Mouse (Mus musculus): ENCODE results near the gene Shank2. TPM values are rescaled to one million over a fixed set of nuclear protein-coding genes. Genes with fewer than 3 reads are reported as not detected.
A peak's percentile ranks its signal among the peaks of the same experiment; 100 is the strongest.

The Shank2 gene
- polyA plus RNA-seq, 1 experiment from 2014 or later: 0.27 TPM

DNA sequence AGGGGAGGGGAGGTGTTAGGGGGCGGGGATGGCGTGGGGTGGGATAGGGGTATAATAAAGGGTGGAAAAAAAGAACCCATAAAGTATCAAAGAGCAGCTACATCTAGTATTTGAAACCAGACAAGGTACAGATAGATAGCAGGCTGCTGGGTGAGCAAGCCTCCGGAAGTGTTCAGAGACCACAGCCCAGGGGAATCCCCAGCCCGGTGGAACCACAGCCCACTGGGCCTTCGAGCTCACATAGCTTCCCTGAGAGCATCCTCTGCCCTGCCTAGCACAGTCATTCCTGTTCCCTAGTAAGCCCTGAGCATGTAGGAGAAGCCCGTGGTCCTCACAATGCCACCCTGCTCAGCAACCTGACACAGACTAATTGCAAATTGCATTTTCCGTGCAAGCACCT, 443.1 kb downstream of the Shank2 start:
- Histone ChIP-seq H3K4me1 (replicated peaks) (no peaks in the 10 kb centered on the region), H3K4me3 (no peak overlapping the region), H3K9me3 (replicated peaks) (no peaks in the 10 kb centered on the region), H3K9ac (no peak overlapping the region), H3K27me3 (replicated peaks) (no peaks in the 10 kb centered on the region), H3K36me3 (peaks cover 99% of the 10 kb centered on the region), H3K27ac (ENCODE audit: poor library complexity, severe bottlenecking) (no peak overlapping the region), H3K4me2 (no peak overlapping the region)
- 92% methylated on average over 7 of the region's 7 CpGs for WGBS
- no peak for ATAC-seq (ENCODE audit: insufficient number of reproducible peaks, low FRiP score)

DNA sequence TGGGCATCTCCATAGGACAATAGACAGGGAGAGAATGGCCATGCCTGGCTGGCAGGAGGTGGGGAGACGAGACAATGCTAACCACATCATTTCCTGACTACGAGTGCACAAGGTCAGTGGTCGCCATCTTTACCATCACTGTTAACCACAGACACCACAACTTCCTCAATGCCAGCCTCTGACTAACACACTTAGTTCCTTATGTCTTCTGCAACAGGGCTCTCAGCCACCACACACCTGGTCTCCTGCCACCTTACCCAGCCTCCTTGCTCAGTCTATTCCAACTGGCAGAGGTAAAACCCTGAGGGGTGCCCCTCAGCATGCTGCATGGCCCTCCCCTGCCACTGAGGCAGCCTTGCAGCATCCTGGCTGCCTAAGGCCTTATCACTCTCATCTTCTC, 445.4 kb downstream of the Shank2 start:
- no peak overlapping the region for H3K4me3 ChIP-seq
- no peaks in the 10 kb centered on the region for H3K27me3 ChIP-seq (replicated peaks)
- no peaks in the 10 kb centered on the region for H3K4me1 ChIP-seq (replicated peaks)
- H3K9me3 ChIP-seq (replicated peaks): no peaks in the 10 kb centered on the region
- no peak overlapping the region for H3K4me2 ChIP-seq
- no peak overlapping the region for H3K9ac ChIP-seq
- ATAC-seq (ENCODE audit: insufficient number of reproducible peaks, low FRiP score): no peak
- no peak overlapping the region for H3K27ac ChIP-seq (ENCODE audit: poor library complexity, severe bottlenecking)
- WGBS: 86% methylated on average over 3 of the region's 3 CpGs
- peaks cover 99% of the 10 kb centered on the region for H3K36me3 ChIP-seq

GRCm38 (mm10) chr7:144448186-144448585, 446.5 kb downstream of the Shank2 start:
- Histone ChIP-seq H3K4me2 (no peak overlapping the region), H3K9me3 (replicated peaks) (no peaks in the 10 kb centered on the region), H3K27ac (ENCODE audit: poor library complexity, severe bottlenecking) (no peak overlapping the region), H3K4me1 (replicated peaks) (no peaks in the 10 kb centered on the region), H3K36me3 (peaks cover 99% of the 10 kb centered on the region), H3K27me3 (replicated peaks) (no peaks in the 10 kb centered on the region), H3K4me3 (no peak overlapping the region), H3K9ac (no peak overlapping the region)
- no peak for ATAC-seq (ENCODE audit: insufficient number of reproducible peaks, low FRiP score)
- 90% methylated on average over 1 of the region's 1 CpGs for WGBS

DNA sequence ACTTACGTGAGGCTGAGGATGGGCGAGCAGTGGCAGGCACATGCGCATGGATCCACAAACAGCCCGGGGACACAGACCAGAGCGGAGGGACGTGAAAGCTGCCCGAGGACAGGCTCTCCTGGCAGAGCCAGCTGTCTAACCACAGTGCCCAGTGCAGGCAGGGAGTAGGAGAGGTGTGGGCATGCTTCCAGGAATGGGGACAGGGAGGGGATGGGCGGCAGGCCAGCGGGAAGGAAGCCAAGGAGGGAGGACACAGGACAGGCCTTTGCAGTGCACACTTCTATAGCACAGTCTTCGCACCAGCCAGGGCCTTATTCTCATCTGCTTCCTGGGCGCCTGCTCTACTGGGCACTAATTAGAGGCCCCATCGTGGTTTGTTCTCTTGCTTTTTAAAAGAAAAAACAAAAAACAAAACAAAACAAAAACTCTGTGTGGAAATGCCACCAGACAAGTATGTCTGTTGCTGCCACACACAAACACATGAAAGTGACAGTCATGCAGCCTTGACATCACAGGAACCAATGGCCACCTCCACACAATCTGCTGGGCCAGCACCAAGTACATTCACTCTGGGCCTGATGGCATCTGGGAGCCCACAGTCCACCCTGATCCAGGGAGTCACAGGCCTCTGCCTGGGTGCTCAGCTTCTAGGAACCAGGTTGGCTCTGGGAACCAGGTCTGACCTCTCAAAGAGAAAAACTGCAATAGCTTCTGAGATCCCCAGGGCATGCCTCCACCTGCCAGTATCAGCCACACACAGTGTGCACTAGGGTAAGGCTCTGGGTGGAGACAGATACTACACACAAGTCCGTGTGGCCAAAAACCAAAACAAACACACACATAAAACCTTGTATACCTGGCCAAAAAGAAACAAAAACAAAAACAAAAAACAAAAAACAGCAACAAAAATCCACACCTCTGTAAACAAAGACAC, 448.2 kb downstream of the Shank2 start:
- Histone ChIP-seq H3K27ac (ENCODE audit: poor library complexity, severe bottlenecking) (no peak overlapping the region), H3K9ac (no peak overlapping the region)
- WGBS: 87% methylated on average over 13 of the region's 13 CpGs

GRCm38 (mm10) chr7:144450661-144451060, 448.9 kb downstream of the Shank2 start:
- no peak overlapping the region for H3K27ac ChIP-seq (ENCODE audit: poor library complexity, severe bottlenecking)
- no peaks in the 10 kb centered on the region for H3K4me1 ChIP-seq (replicated peaks)
- no peak for ATAC-seq (ENCODE audit: insufficient number of reproducible peaks, low FRiP score)
- no peak overlapping the region for H3K4me3 ChIP-seq
- 86% methylated on average over 9 of the region's 9 CpGs for WGBS
- no peaks in the 10 kb centered on the region for H3K27me3 ChIP-seq (replicated peaks)
- H3K36me3 ChIP-seq: peaks cover 100% of the 10 kb centered on the region
- no peak overlapping the region for H3K4me2 ChIP-seq
- no peaks in the 10 kb centered on the region for H3K9me3 ChIP-seq (replicated peaks)
- H3K9ac ChIP-seq: no peak overlapping the region

More for the DNA sequence above, 448.2 kb downstream of the Shank2 start:
- H3K36me3 ChIP-seq: peaks cover 100% of the 10 kb centered on the region
- H3K4me3 ChIP-seq: no peak overlapping the region
- no peaks in the 10 kb centered on the region for H3K4me1 ChIP-seq (replicated peaks)
- H3K27me3 ChIP-seq (replicated peaks): no peaks in the 10 kb centered on the region
- H3K9me3 ChIP-seq (replicated peaks): no peaks in the 10 kb centered on the region
- H3K4me2 ChIP-seq: no peak overlapping the region
- peak; percentile 43; the same call in 1 of the 2 replicates for ATAC-seq (ENCODE audit: insufficient number of reproducible peaks, low FRiP score)

- Histone ChIP-seq H3K4me3 (no peak overlapping the region), H3K27me3 (replicated peaks) (no peaks in the 10 kb centered on the region), H3K27ac (ENCODE audit: poor library complexity, severe bottlenecking) (no peak overlapping the region), H3K4me1 (replicated peaks) (no peaks in the 10 kb centered on the region), H3K4me2 (no peak overlapping the region), H3K9ac (no peak overlapping the region), H3K9me3 (replicated peaks) (no peaks in the 10 kb centered on the region), H3K36me3 (peaks cover 100% of the 10 kb centered on the region)
- no peak for ATAC-seq (ENCODE audit: insufficient number of reproducible peaks, low FRiP score)
- 87% methylated on average over 1 of the region's 1 CpGs for WGBS
These were observed 457.2 kb downstream of the Shank2 start for GRCm38 (mm10) chr7:144458881-144459280.

GRCm38 (mm10) chr7:144461246-144461902, 459.6 kb downstream of the Shank2 start:
- Histone ChIP-seq H3K9ac (no peak overlapping the region), H3K9me3 (replicated peaks) (no peaks in the 10 kb centered on the region), H3K4me3 (no peak overlapping the region), H3K36me3 (peaks cover 96% of the 10 kb centered on the region), H3K4me2 (no peak overlapping the region), H3K4me1 (replicated peaks) (no peaks in the 10 kb centered on the region), H3K27me3 (replicated peaks) (no peaks in the 10 kb centered on the region), H3K27ac (ENCODE audit: poor library complexity, severe bottlenecking) (no peak overlapping the region)
- ATAC-seq (ENCODE audit: insufficient number of reproducible peaks, low FRiP score): no peak
- 88% methylated on average over 6 of the region's 6 CpGs for WGBS

DNA sequence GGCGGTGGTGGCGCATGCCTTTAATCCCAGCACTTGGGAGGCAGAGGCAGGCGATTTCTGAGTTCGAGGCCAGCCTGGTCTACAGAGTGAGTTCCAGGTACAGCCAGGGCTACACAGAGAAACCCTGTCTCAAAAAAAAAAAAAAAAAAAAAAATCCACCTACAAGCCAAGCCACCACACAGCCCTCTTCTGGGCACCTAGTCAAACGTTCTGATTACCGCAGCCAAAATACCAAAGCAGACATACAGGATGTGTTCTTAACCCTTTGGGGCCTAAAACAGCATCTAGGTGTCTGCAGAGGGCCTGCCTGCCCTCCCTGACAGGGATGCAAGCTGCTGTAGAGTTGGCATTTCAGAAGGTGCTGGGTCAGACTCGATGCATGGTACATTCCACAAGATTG, 460.8 kb downstream of the Shank2 start:
- peaks cover 84% of the 10 kb centered on the region for H3K36me3 ChIP-seq
- WGBS: 76% methylated on average over 7 of the region's 7 CpGs
- no peak for ATAC-seq (ENCODE audit: insufficient number of reproducible peaks, low FRiP score)

GRCm38 (mm10) chr7:144468741-144469140, 467.0 kb downstream of the Shank2 start:
- peaks cover 38% of the 10 kb centered on the region for H3K4me1 ChIP-seq (replicated peaks)
- H3K9ac ChIP-seq: peak overlapping the region; percentile 98
- no peaks in the 10 kb centered on the region for H3K27me3 ChIP-seq (replicated peaks)
- H3K4me3 ChIP-seq: peak overlapping the region; percentile 98
- peak overlapping the region; percentile 96 for H3K4me2 ChIP-seq
- no peak for ATAC-seq (ENCODE audit: insufficient number of reproducible peaks, low FRiP score)
- peak overlapping the region; percentile 87; the same call in 1 of the 2 replicates for H3K27ac ChIP-seq (ENCODE audit: poor library complexity, severe bottlenecking)
- WGBS: 90% methylated on average over 5 of the region's 5 CpGs
- no peaks in the 10 kb centered on the region for H3K9me3 ChIP-seq (replicated peaks)
- H3K36me3 ChIP-seq: peaks cover 22% of the 10 kb centered on the region

More for the DNA sequence above, 460.8 kb downstream of the Shank2 start:
- no peaks in the 10 kb centered on the region for H3K27me3 ChIP-seq (replicated peaks)
- H3K9me3 ChIP-seq (replicated peaks): no peaks in the 10 kb centered on the region
- no peak overlapping the region for H3K4me3 ChIP-seq
- peaks cover 4% of the 10 kb centered on the region; the same call in 1 of the 2 replicates for H3K4me1 ChIP-seq (replicated peaks)
- no peak overlapping the region for H3K9ac ChIP-seq
- no peak overlapping the region for H3K4me2 ChIP-seq
- no peak overlapping the region for H3K27ac ChIP-seq (ENCODE audit: poor library complexity, severe bottlenecking)

DNA sequence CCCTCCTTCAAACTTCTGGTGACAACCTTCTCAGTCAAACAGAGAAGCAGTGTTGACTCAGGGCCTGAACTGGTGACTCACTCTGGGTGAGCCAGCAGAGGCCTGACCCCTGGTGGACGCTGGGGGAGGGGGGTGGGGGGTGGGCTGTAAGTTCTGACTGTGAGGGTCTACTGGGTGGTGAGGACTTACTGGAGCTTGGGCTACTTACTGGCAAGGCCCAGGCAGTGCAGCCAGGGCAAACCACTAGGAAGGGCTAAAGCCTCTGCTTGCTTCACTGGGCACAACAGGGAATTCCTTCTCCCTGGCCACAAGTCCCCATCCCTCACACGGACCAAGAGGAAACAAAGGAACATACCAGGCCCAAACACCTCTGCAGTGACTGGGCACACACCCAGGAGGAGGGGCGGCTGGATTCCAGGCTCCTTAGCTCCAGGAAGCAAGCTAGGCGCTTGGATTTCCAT, 467.5 kb downstream of the Shank2 start:
- 12% methylated on average over 4 of the region's 4 CpGs for WGBS
- Histone ChIP-seq H3K36me3 (peaks cover 17% of the 10 kb centered on the region), H3K4me3 (peak overlapping the region; percentile 98), H3K4me2 (peak overlapping the region; percentile 96), H3K27me3 (replicated peaks) (no peaks in the 10 kb centered on the region), H3K9ac (peak overlapping the region; percentile 98), H3K9me3 (replicated peaks) (no peaks in the 10 kb centered on the region), H3K27ac (ENCODE audit: poor library complexity, severe bottlenecking) (peak overlapping the region; percentile 87), H3K4me1 (replicated peaks) (peaks cover 42% of the 10 kb centered on the region)
- ATAC-seq (ENCODE audit: insufficient number of reproducible peaks, low FRiP score): peak; percentile 43

DNA sequence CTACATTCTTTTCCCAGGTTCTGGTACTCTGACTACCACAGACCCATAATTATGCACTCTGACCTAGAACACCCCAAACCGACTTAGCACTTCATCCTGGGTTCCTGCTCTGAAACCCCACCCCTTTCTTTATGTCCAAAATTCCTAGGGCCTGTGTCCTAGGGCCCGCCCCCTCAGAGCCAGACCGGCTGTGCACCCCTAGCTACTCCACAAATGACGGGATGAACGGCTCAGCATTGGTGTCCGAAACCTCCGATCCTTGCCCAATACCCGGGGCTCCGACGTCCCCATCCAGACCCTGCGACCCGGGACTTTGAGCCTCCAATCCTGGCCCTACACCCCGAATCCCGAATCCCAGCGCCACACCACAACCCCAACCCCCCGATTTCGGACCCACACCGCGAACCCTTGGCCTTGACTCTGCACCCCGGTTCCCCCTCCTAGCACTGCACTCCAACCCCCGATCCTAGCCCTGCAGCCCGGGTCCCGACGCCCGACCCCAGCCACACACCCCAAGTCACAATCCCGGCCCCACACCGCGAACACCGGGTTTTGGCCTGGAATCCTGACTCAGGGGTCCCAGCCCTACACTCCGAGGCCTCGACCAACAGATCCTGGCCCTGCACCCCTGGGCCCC, 468.3 kb downstream of the Shank2 start:
- peaks cover 9% of the 10 kb centered on the region for H3K36me3 ChIP-seq
- H3K27me3 ChIP-seq (replicated peaks): no peaks in the 10 kb centered on the region
- peaks cover 46% of the 10 kb centered on the region for H3K4me1 ChIP-seq (replicated peaks)
- peak; percentile 24; the same call in 1 of the 2 replicates for ATAC-seq (ENCODE audit: insufficient number of reproducible peaks, low FRiP score)
- peak overlapping the region; percentile 96 for H3K4me2 ChIP-seq
- H3K9ac ChIP-seq: peak overlapping the region; percentile 98
- 2% methylated on average over 31 of the region's 31 CpGs for WGBS
- peak overlapping the region; percentile 98 for H3K4me3 ChIP-seq
- H3K9me3 ChIP-seq (replicated peaks): no peaks in the 10 kb centered on the region
- H3K27ac ChIP-seq (ENCODE audit: poor library complexity, severe bottlenecking): peak overlapping the region; percentile 87
